In genomic region chr14:55496761-55497448, GRCm38 (mm10) we compare ENCODE assay signal across 9 mouse cellular contexts. TPM values are rescaled to one million over a fixed set of nuclear protein-coding genes. Genes with fewer than 3 reads are reported as not detected.
A peak's percentile ranks its signal among the peaks of the same experiment; 100 is the strongest.
DNase-seq lines count a peak whose midpoint lies in the region; ATAC-seq and TF ChIP-seq lines count a peak whose summit lies in the region.
"Had no signal": no experiment of that assay in that cellular context is flagged by ENCODE, and none has a peak within 500 bp of the region (broad histone marks: within the 10 kb centered on the region; RNA-seq: fewer than 3 reads in every experiment).

No protein-coding gene starts in this region.

- WGBS in lung, embryonic 15.5 days = 44% methylated on average over 16 of the region's 16 CpGs
- WGBS in hindbrain, postnatal 0 days = 75% methylated on average over 16 of the region's 16 CpGs
- WGBS in neural tube, embryonic 14.5 days = 77% methylated on average over 16 of the region's 16 CpGs

- DNase-seq in heart, adult 11 months = peak; percentile 90
- DNase-seq in heart, postnatal 25 days (ENCODE audit: low spot score) = no peak
- no peak for DNase-seq in lung, adult 18-20 months
- DNase-seq in hindbrain, postnatal 0 days (ENCODE audit: low spot score) = no peak
- no peak for DNase-seq in Muller cell, postnatal 12 days (ENCODE audit: inconsistent ontology term)

- no peak overlapping the region for H3K4me2 ChIP-seq in lung, embryonic 15.5 days
- H3K4me2 ChIP-seq in hindbrain, postnatal 0 days (ENCODE audit: low read depth, low read length) = no peak overlapping the region
- H3K4me2 ChIP-seq in neural tube, embryonic 14.5 days (ENCODE audit: low read depth, low read length) = no peak overlapping the region

- H3K9me3 ChIP-seq in lung, embryonic 15.5 days = no peaks in the 10 kb centered on the region
- no peaks in the 10 kb centered on the region for H3K9me3 ChIP-seq in hindbrain, postnatal 0 days (ENCODE audit: low read length)
- no peaks in the 10 kb centered on the region for H3K9me3 ChIP-seq in neural tube, embryonic 14.5 days (ENCODE audit: control insufficient read depth, low read length)

- 0 out of 2 replicates have a peak, but pooled peaks cover 2% of the 10 kb centered on the region for H3K4me1 ChIP-seq in lung, embryonic 15.5 days
- H3K4me1 ChIP-seq in hindbrain, postnatal 0 days (ENCODE audit: insufficient read depth, low read length) = no peaks in the 10 kb centered on the region
- no peaks in the 10 kb centered on the region; the same call in 1 of the 2 replicates for H3K4me1 ChIP-seq in neural tube, embryonic 14.5 days (ENCODE audit: control insufficient read depth, insufficient read depth, low read length)

- no peak overlapping the region for H3K4me3 ChIP-seq in lung, embryonic 15.5 days
- no peak overlapping the region for H3K4me3 ChIP-seq in hindbrain, postnatal 0 days (ENCODE audit: low read length)
- no peak overlapping the region for H3K4me3 ChIP-seq in neural tube, embryonic 14.5 days (ENCODE audit: low read depth, low read length)

- intact Hi-C loops in heart, postnatal 25 days (cut with DNase I) = loop anchor here (1.0 to 10.0 kb wide), 4 partner anchors 39 to 258 kb away; partner anchors contain the start of genes Cideb and Irf9

- ATAC-seq in lung, embryonic 15.5 days (ENCODE audit: borderline replicate concordance, extremely low read depth, low FRiP score, low TSS enrichment) = peak; percentile 53
- peak; percentile 14 for ATAC-seq in hindbrain, postnatal 0 days
- ATAC-seq in neural tube, embryonic 14.5 days (ENCODE audit: low read depth) = peak; percentile 12; the same call in 1 of the 2 replicates
- ATAC-seq in monocyte, adult 5-6 weeks (replicated peaks; ENCODE audit: insufficient number of reproducible peaks, low FRiP score, low TSS enrichment, poor library complexity, severe bottlenecking) = no peak

- H3K9ac ChIP-seq in lung, embryonic 15.5 days = no peak overlapping the region
- no peak overlapping the region for H3K9ac ChIP-seq in hindbrain, postnatal 0 days (replicated peaks; ENCODE audit: low read length)
- H3K9ac ChIP-seq in neural tube, embryonic 14.5 days (replicated peaks; ENCODE audit: low read depth, low read length) = no peak overlapping the region

- no peak for TF ChIP-seq CTCF in hindbrain, postnatal 0 days (IDR thresholded peaks at IDR 0.05; ENCODE audit: low read depth)

- no peaks in the 10 kb centered on the region for H3K36me3 ChIP-seq in lung, embryonic 15.5 days
- peaks cover 44% of the 10 kb centered on the region for H3K36me3 ChIP-seq in hindbrain, postnatal 0 days (ENCODE audit: insufficient read depth, low read length)
- peaks cover 32% of the 10 kb centered on the region for H3K36me3 ChIP-seq in neural tube, embryonic 14.5 days (ENCODE audit: control insufficient read depth, insufficient read depth, low read length)

- no peaks in the 10 kb centered on the region for H3K27me3 ChIP-seq in lung, embryonic 15.5 days
- H3K27me3 ChIP-seq in hindbrain, postnatal 0 days (ENCODE audit: insufficient read depth, low read length) = no peaks in the 10 kb centered on the region
- no peaks in the 10 kb centered on the region for H3K27me3 ChIP-seq in neural tube, embryonic 14.5 days (ENCODE audit: control insufficient read depth, insufficient read depth, low read length)

- H3K27ac ChIP-seq in lung, embryonic 15.5 days = no peak overlapping the region
- H3K27ac ChIP-seq in hindbrain, postnatal 0 days = no peak overlapping the region
- H3K27ac ChIP-seq in neural tube, embryonic 14.5 days (ENCODE audit: low read depth, low read length) = no peak overlapping the region

RNA-seq across cellular contexts. Expression of gene Carmil3, which starts 6.5 kb away (rescaled TPM):
- total RNA-seq in heart, postnatal 25 days (2021) = 1 to 10 TPM; 2.3 to 2.4 TPM
- 1.3 and 1.6 TPM in 2 replicates for polyA plus RNA-seq in lung, embryonic 15.5 days (2015; fragmentation: Nextera tagmentation; extraction: Ambion mirVana)
- 90.5 and 120 TPM in 2 replicates for total RNA-seq in hindbrain, postnatal 0 days (2014; rRNA removed)
- 23.8 and 25.2 TPM in 2 replicates for polyA plus RNA-seq in hindbrain, postnatal 0 days (2015; fragmentation: Nextera tagmentation; extraction: Ambion mirVana)
- 28.5 and 46.2 TPM in 2 replicates for polyA plus RNA-seq in neural tube, embryonic 14.5 days (2014; fragmentation: Nextera tagmentation; extraction: Ambion mirVana)
- not detected in 3 replicates for total RNA-seq in monocyte, adult 5-6 weeks (2017)

RNA-seq across cellular contexts. Expression of gene Cpne6, which starts 13.3 kb away (rescaled TPM):
- not detected for total RNA-seq in heart, postnatal 25 days (2021)
- 0.11 and 0.23 TPM in 2 replicates for polyA plus RNA-seq in lung, embryonic 15.5 days (2015; fragmentation: Nextera tagmentation; extraction: Ambion mirVana)
- total RNA-seq in hindbrain, postnatal 0 days (2014; rRNA removed) = 8.3 and 19.7 TPM in 2 replicates
- polyA plus RNA-seq in hindbrain, postnatal 0 days (2015; fragmentation: Nextera tagmentation; extraction: Ambion mirVana) = 25.3 and 28.0 TPM in 2 replicates
- 13.3 and 16.3 TPM in 2 replicates for polyA plus RNA-seq in neural tube, embryonic 14.5 days (2014; fragmentation: Nextera tagmentation; extraction: Ambion mirVana)
- total RNA-seq in monocyte, adult 5-6 weeks (2017) = not detected in 3 replicates

RNA-seq across cellular contexts. Expression of gene Dhrs4, which starts 18.3 kb away (rescaled TPM):
- 100 to 1,000 TPM in 1 of 2 experiments, 10 to 100 TPM in 1; 99.7 to 119 TPM for total RNA-seq in heart, postnatal 25 days (2021)
- 112 and 114 TPM in 2 replicates for polyA plus RNA-seq in lung, embryonic 15.5 days (2015; fragmentation: Nextera tagmentation; extraction: Ambion mirVana)
- total RNA-seq in hindbrain, postnatal 0 days (2014; rRNA removed) = 15.8 and 18.4 TPM in 2 replicates
- polyA plus RNA-seq in hindbrain, postnatal 0 days (2015; fragmentation: Nextera tagmentation; extraction: Ambion mirVana) = 28.1 and 29.6 TPM in 2 replicates
- polyA plus RNA-seq in neural tube, embryonic 14.5 days (2014; fragmentation: Nextera tagmentation; extraction: Ambion mirVana) = 7.6 and 16.7 TPM in 2 replicates
- total RNA-seq in monocyte, adult 5-6 weeks (2017) = 29.7 to 79.0 TPM (median 63.6 TPM) in 3 replicates

RNA-seq across cellular contexts. Expression of gene Nrl, which starts 27.9 kb away (rescaled TPM):
- total RNA-seq in heart, postnatal 25 days (2021) = under 1 TPM in 1 of 2 experiments, not detected in 1; 0.18 TPM
- not detected in 2 replicates for polyA plus RNA-seq in lung, embryonic 15.5 days (2015; fragmentation: Nextera tagmentation; extraction: Ambion mirVana)
- total RNA-seq in hindbrain, postnatal 0 days (2014; rRNA removed) = 4.4 and 7.1 TPM in 2 replicates
- 0.23 and 0.33 TPM in 2 replicates for polyA plus RNA-seq in hindbrain, postnatal 0 days (2015; fragmentation: Nextera tagmentation; extraction: Ambion mirVana)
- 0.13 and 0.20 TPM in 2 replicates for polyA plus RNA-seq in neural tube, embryonic 14.5 days (2014; fragmentation: Nextera tagmentation; extraction: Ambion mirVana)
- not detected in 3 replicates for total RNA-seq in monocyte, adult 5-6 weeks (2017)
- total RNA-seq: gastrocnemius, postnatal 14 days had no signal

RNA-seq across cellular contexts. Expression of gene Pck2, which starts 43.2 kb away (rescaled TPM):
- 10 to 100 TPM; 11.7 to 14.3 TPM for total RNA-seq in heart, postnatal 25 days (2021)
- polyA plus RNA-seq in lung, embryonic 15.5 days (2015; fragmentation: Nextera tagmentation; extraction: Ambion mirVana) = 66.0 and 67.2 TPM in 2 replicates
- 30.5 and 32.0 TPM in 2 replicates for total RNA-seq in hindbrain, postnatal 0 days (2014; rRNA removed)
- polyA plus RNA-seq in hindbrain, postnatal 0 days (2015; fragmentation: Nextera tagmentation; extraction: Ambion mirVana) = 19.9 and 22.5 TPM in 2 replicates
- polyA plus RNA-seq in neural tube, embryonic 14.5 days (2014; fragmentation: Nextera tagmentation; extraction: Ambion mirVana) = 17.6 and 19.5 TPM in 2 replicates
- 17.3 to 21.1 TPM (median 18.2 TPM) in 3 replicates for total RNA-seq in monocyte, adult 5-6 weeks (2017)

Comparison
In these comparisons a context has a peak if more than half of its experiments do, and no peak if none do; other contexts are left out.
1. RNA of gene Carmil3, which starts 6.5 kb away (total RNA-seq): 90.5 to 120 TPM in hindbrain, postnatal 0 days; 2.3 to 2.4 TPM in heart, postnatal 25 days and not detected in monocyte, adult 5-6 weeks; every median in the first group is over 10 times any median in the second.